ENCODE assay signal across 16 mouse cellular contexts in genomic region chr2:165542939-165543669, GRCm38 (mm10). TPM values are rescaled to one million over a fixed set of nuclear protein-coding genes. Genes with fewer than 3 reads are reported as not detected.
DNase-seq lines count a peak whose midpoint lies in the region; ATAC-seq lines count a peak whose summit lies in the region.
"Had no signal": no experiment of that assay in that cellular context is flagged by ENCODE, and none has a peak within 500 bp of the region (broad histone marks: within the 10 kb centered on the region; RNA-seq: fewer than 3 reads in every experiment).

No protein-coding gene starts in this region.

- no peaks in the 10 kb centered on the region for H3K36me3 ChIP-seq in hindbrain, embryonic 11.5 days (ENCODE audit: control insufficient read depth, insufficient read depth, low read length)
- H3K36me3 ChIP-seq in midbrain, embryonic 14.5 days (ENCODE audit: control insufficient read depth, insufficient read depth, low read length): no peaks in the 10 kb centered on the region
- H3K36me3 ChIP-seq: embryonic facial prominence, embryonic 12.5 days; G1E; liver, embryonic 13.5 days had no signal

- 0 out of 2 replicates have a peak overlapping the region, but pooled peaks have one; percentile 14 for H3K27ac ChIP-seq in hindbrain, embryonic 11.5 days (ENCODE audit: low read depth, low read length)
- H3K27ac ChIP-seq in midbrain, embryonic 14.5 days (replicated peaks; ENCODE audit: low read depth, low read length): peak overlapping the region; percentile 60
- H3K27ac ChIP-seq: embryonic facial prominence, embryonic 12.5 days; liver, embryonic 13.5 days had no signal

- no peak for ATAC-seq in hindbrain, embryonic 11.5 days (ENCODE audit: low FRiP score)
- ATAC-seq in midbrain, embryonic 14.5 days (ENCODE audit: low FRiP score, low TSS enrichment): no peak
- no peak for ATAC-seq in erythroblast, adult 5-6 weeks (replicated peaks; ENCODE audit: low FRiP score, poor library complexity, severe bottlenecking)

- H3K4me2 ChIP-seq in hindbrain, embryonic 11.5 days (replicated peaks; ENCODE audit: low read depth, low read length): no peak overlapping the region
- no peak overlapping the region for H3K4me2 ChIP-seq in midbrain, embryonic 14.5 days (ENCODE audit: low read length)
- H3K4me2 ChIP-seq: embryonic facial prominence, embryonic 12.5 days; liver, embryonic 13.5 days had no signal

- 65% methylated on average over 13 of the region's 13 CpGs for WGBS in hindbrain, embryonic 11.5 days
- WGBS in midbrain, embryonic 14.5 days: 33% methylated on average over 13 of the region's 13 CpGs

- peak; percentile 31 for DNase-seq in ES-CJ7 (ENCODE audit: low read depth, low spot score)
- DNase-seq in brain, embryonic 18.5 days (ENCODE audit: low read depth, low spot score): peak; percentile 32
- DNase-seq in hindbrain, embryonic 11.5 days (ENCODE audit: low spot score): no peak
- peak; percentile 57 for DNase-seq in midbrain, embryonic 14.5 days
- no peak for DNase-seq in thymus, postnatal 4 days
- no peak for DNase-seq in left cerebral cortex, postnatal 4 days
- no peak for DNase-seq in cerebellum, adult 18-20 months
- DNase-seq: B cell, adult 2 months; heart, adult 11 months; heart, postnatal 10 days; kidney, adult 2 months; liver, embryonic 13.5 days; lung, postnatal 4 days had no signal

- H3K4me3 ChIP-seq in hindbrain, embryonic 11.5 days (ENCODE audit: low read depth, low read length): no peak overlapping the region
- H3K4me3 ChIP-seq in midbrain, embryonic 14.5 days (replicated peaks; ENCODE audit: low read depth, low read length): no peak overlapping the region
- H3K4me3 ChIP-seq: embryonic facial prominence, embryonic 12.5 days; liver, embryonic 13.5 days had no signal

- H3K9ac ChIP-seq in hindbrain, embryonic 11.5 days (ENCODE audit: low read depth, low read length): no peak overlapping the region
- H3K9ac ChIP-seq in midbrain, embryonic 14.5 days (replicated peaks; ENCODE audit: low read length): no peak overlapping the region
- H3K9ac ChIP-seq: embryonic facial prominence, embryonic 12.5 days; liver, embryonic 13.5 days had no signal

- intact Hi-C loops in left cerebral cortex, postnatal 4 days (cut with DNase I): no loop called here

- H3K27me3 ChIP-seq in hindbrain, embryonic 11.5 days (ENCODE audit: control insufficient read depth, insufficient read depth, low read length): no peaks in the 10 kb centered on the region; the same call in 1 of the 2 replicates
- no peaks in the 10 kb centered on the region for H3K27me3 ChIP-seq in midbrain, embryonic 14.5 days (ENCODE audit: control insufficient read depth, insufficient read depth, low read length)
- H3K27me3 ChIP-seq: embryonic facial prominence, embryonic 12.5 days had no signal

- H3K4me1 ChIP-seq in hindbrain, embryonic 11.5 days (replicated peaks; ENCODE audit: control insufficient read depth, insufficient read depth, low read length): no peaks in the 10 kb centered on the region; the same call in 1 of the 2 replicates
- peaks cover 5% of the 10 kb centered on the region; the same call in 1 of the 2 replicates for H3K4me1 ChIP-seq in midbrain, embryonic 14.5 days (ENCODE audit: control insufficient read depth, insufficient read depth, low read length)
- H3K4me1 ChIP-seq: liver, embryonic 13.5 days had no signal

- no peaks in the 10 kb centered on the region for H3K9me3 ChIP-seq in hindbrain, embryonic 11.5 days (ENCODE audit: control insufficient read depth, low read length)
- no peaks in the 10 kb centered on the region for H3K9me3 ChIP-seq in midbrain, embryonic 14.5 days (ENCODE audit: control insufficient read depth, low read length)
- H3K9me3 ChIP-seq: embryonic facial prominence, embryonic 12.5 days; G1E; liver, embryonic 13.5 days had no signal

RNA-seq across cellular contexts. Expression of gene Slc2a10, which starts 39.5 kb away (rescaled TPM):
- polyA plus RNA-seq in hindbrain, embryonic 11.5 days (2014; fragmentation: Nextera tagmentation; extraction: Ambion mirVana): 2.3 and 3.2 TPM in 2 replicates
- polyA plus RNA-seq in midbrain, embryonic 14.5 days (2014; fragmentation: Nextera tagmentation; extraction: Ambion mirVana): 0.94 and 1.8 TPM in 2 replicates
- total RNA-seq in erythroblast, adult 5-6 weeks (2015; ENCODE audit: low replicate concordance): not detected in 2 replicates
- total RNA-seq in erythroblast, adult 5-6 weeks (2017; ENCODE audit: low replicate concordance): 0.28 TPM in 1 of 2 replicates, not detected in the other
- 1 to 10 TPM; 1.1 to 1.3 TPM for total RNA-seq in left cerebral cortex, postnatal 4 days (2021)
- polyA plus RNA-seq: G1E had no signal

RNA-seq across cellular contexts. Expression of gene Trp53rka, which starts 50.0 kb away (rescaled TPM):
- polyA plus RNA-seq in hindbrain, embryonic 11.5 days (2014; fragmentation: Nextera tagmentation; extraction: Ambion mirVana): 51.3 and 53.5 TPM in 2 replicates
- polyA plus RNA-seq in midbrain, embryonic 14.5 days (2014; fragmentation: Nextera tagmentation; extraction: Ambion mirVana): 42.8 and 44.9 TPM in 2 replicates
- 1.5 and 4.2 TPM in 2 replicates for total RNA-seq in erythroblast, adult 5-6 weeks (2015; ENCODE audit: low replicate concordance)
- total RNA-seq in erythroblast, adult 5-6 weeks (2017; ENCODE audit: low replicate concordance): 1.5 and 1.7 TPM in 2 replicates
- total RNA-seq in left cerebral cortex, postnatal 4 days (2021): 10 to 100 TPM; 22.4 to 24.6 TPM

RNA-seq across cellular contexts. Expression of gene Eya2, which starts 51.7 kb away (rescaled TPM):
- 14.8 and 21.1 TPM in 2 replicates for polyA plus RNA-seq in hindbrain, embryonic 11.5 days (2014; fragmentation: Nextera tagmentation; extraction: Ambion mirVana)
- polyA plus RNA-seq in midbrain, embryonic 14.5 days (2014; fragmentation: Nextera tagmentation; extraction: Ambion mirVana): 3.2 and 3.9 TPM in 2 replicates
- total RNA-seq in erythroblast, adult 5-6 weeks (2015; ENCODE audit: low replicate concordance): not detected in 2 replicates
- 0.09 and 0.28 TPM in 2 replicates for total RNA-seq in erythroblast, adult 5-6 weeks (2017; ENCODE audit: low replicate concordance)
- total RNA-seq in left cerebral cortex, postnatal 4 days (2021): 1 to 10 TPM; 7.0 to 7.8 TPM
- total RNA-seq: G1E had no signal
- polyA plus RNA-seq: G1E had no signal

Comparison
In these comparisons a context has a peak if more than half of its experiments do, and no peak if none do; other contexts are left out.
1. DNase-seq: peak in ES-CJ7 (single experiment), brain, embryonic 18.5 days (single experiment) and midbrain, embryonic 14.5 days (single experiment); none in hindbrain, embryonic 11.5 days (single experiment), thymus, postnatal 4 days (single experiment), left cerebral cortex, postnatal 4 days (single experiment) and cerebellum, adult 18-20 months (0 of 2).
2. RNA of gene Trp53rka, which starts 50.0 kb away (total RNA-seq): 22.4 to 24.6 TPM in left cerebral cortex, postnatal 4 days; 1.5 to 4.2 TPM in erythroblast, adult 5-6 weeks; every median in the first group is over 4 times any median in the second.
3. RNA of gene Eya2, which starts 51.7 kb away (total RNA-seq): 7.0 to 7.8 TPM in left cerebral cortex, postnatal 4 days; 0.09 to 0.28 TPM in erythroblast, adult 5-6 weeks; every median in the first group is over 4 times any median in the second.